Comparison of ENCODE assay signal across 34 mouse cellular contexts in the genomic region with DNA sequence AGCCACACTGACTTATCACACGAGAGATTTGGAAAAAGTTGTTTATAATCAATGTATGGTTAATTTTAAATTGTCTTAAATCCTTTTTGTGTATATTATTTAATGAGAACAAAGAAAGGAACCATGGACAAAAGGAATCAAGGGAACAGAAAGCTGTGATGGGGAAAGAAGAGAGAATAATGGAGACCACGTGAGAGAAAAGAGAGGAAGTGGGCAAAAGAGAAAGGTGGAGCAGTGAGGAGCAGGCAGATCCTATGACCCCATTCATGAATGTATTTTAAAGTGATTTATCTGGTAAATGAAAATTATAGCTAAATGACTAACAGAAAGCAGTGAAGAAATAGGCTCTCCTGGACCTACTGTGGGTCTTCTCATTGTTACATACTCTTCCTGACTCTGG.
"Had no signal": no experiment of that assay in that cellular context is flagged by ENCODE, and none has a peak within 500 bp of the region (broad histone marks: within the 10 kb centered on the region; RNA-seq: fewer than 3 reads in every experiment).

No protein-coding gene starts in this region.

- H3K9me3 ChIP-seq: heart, embryonic 10.5 days; heart, embryonic 12.5 days; heart, embryonic 13.5 days; heart, embryonic 15.5 days; hindbrain, embryonic 10.5 days; hindbrain, embryonic 13.5 days; hindbrain, embryonic 15.5 days; intestine, embryonic 15.5 days; kidney, embryonic 15.5 days had no signal

- ATAC-seq: hindbrain, embryonic 16.5 days; hindbrain, postnatal 0 days; inflammation-experienced regulatory T-cells, adult 6 months; intestine, embryonic 15.5 days; intestine, embryonic 16.5 days; intestine, postnatal 0 days had no signal

- H3K4me2 ChIP-seq: heart, embryonic 11.5 days; heart, embryonic 12.5 days; heart, embryonic 13.5 days; heart, embryonic 15.5 days; hindbrain, embryonic 13.5 days; hindbrain, embryonic 14.5 days; hindbrain, embryonic 15.5 days; intestine, embryonic 15.5 days; kidney, embryonic 15.5 days had no signal

- H3K4me1 ChIP-seq: heart, embryonic 10.5 days; heart, embryonic 12.5 days; heart, embryonic 13.5 days; heart, embryonic 15.5 days; hindbrain, embryonic 10.5 days; hindbrain, embryonic 13.5 days; hindbrain, embryonic 15.5 days; intestine, embryonic 15.5 days; kidney, embryonic 15.5 days had no signal

- H3K27ac ChIP-seq: heart, embryonic 10.5 days; heart, embryonic 13.5 days; heart, embryonic 15.5 days; hindbrain, embryonic 10.5 days; hindbrain, embryonic 13.5 days; hindbrain, embryonic 14.5 days; hindbrain, embryonic 15.5 days; hindbrain, postnatal 0 days; intestine, embryonic 15.5 days; kidney, embryonic 15.5 days; kidney, postnatal 0 days; layer of hippocampus, adult 2 months had no signal

- DNase-seq: heart, postnatal 10 days; heart, postnatal 14 days; heart, postnatal 36 days; heart, postnatal 4 days; kidney, adult 11 months; kidney, adult 18-20 months; kidney, adult 2 months; kidney, adult 8-10 months; kidney, adult 9 months; kidney, postnatal 10 days; kidney, postnatal 14 days; kidney, postnatal 25 days; kidney, postnatal 36 days; kidney, postnatal 4 days; layer of hippocampus, adult 9-11 months; layer of hippocampus, postnatal 36 days had no signal

- H3K27me3 ChIP-seq: heart, embryonic 12.5 days; heart, embryonic 13.5 days; heart, embryonic 15.5 days; hindbrain, embryonic 13.5 days; hindbrain, embryonic 15.5 days; intestine, embryonic 15.5 days; kidney, embryonic 15.5 days had no signal

- H3K36me3 ChIP-seq: heart, embryonic 10.5 days; heart, embryonic 12.5 days; heart, embryonic 13.5 days; heart, embryonic 15.5 days; hindbrain, embryonic 10.5 days; hindbrain, embryonic 13.5 days; hindbrain, embryonic 15.5 days; intestine, embryonic 15.5 days; kidney, embryonic 15.5 days had no signal

- H3K9ac ChIP-seq: heart, embryonic 12.5 days; heart, embryonic 13.5 days; heart, embryonic 15.5 days; hindbrain, embryonic 13.5 days; hindbrain, embryonic 14.5 days; hindbrain, embryonic 15.5 days; intestine, embryonic 15.5 days; kidney, embryonic 15.5 days had no signal

- H3K4me3 ChIP-seq: heart, embryonic 10.5 days; heart, embryonic 12.5 days; heart, embryonic 13.5 days; heart, embryonic 15.5 days; hindbrain, embryonic 10.5 days; hindbrain, embryonic 13.5 days; hindbrain, embryonic 15.5 days; intestine, embryonic 15.5 days; kidney, embryonic 15.5 days; layer of hippocampus, adult 2 months had no signal
